7 mouse cellular contexts compared by ENCODE assay signal in genomic region chr17:25183232-25183631, GRCm38 (mm10). TPM values are rescaled to one million over a fixed set of nuclear protein-coding genes. Genes with fewer than 3 reads are reported as not detected.
A peak's percentile ranks its signal among the peaks of the same experiment; 100 is the strongest.
DNase-seq lines count a peak whose midpoint lies in the region; ATAC-seq lines count a peak whose summit lies in the region.

No protein-coding gene starts in this region.

- H3K4me2 ChIP-seq in lung, embryonic 15.5 days, result peak overlapping the region; percentile 84
- peak overlapping the region; percentile 97; the same call in 1 of the 2 replicates for H3K4me2 ChIP-seq in embryonic facial prominence, embryonic 15.5 days (replicated peaks)
- H3K4me2 ChIP-seq in limb, embryonic 12.5 days, result peak overlapping the region; percentile 99

- H3K4me1 ChIP-seq in lung, embryonic 15.5 days, result peaks cover 19% of the 10 kb centered on the region
- peaks cover 21% of the 10 kb centered on the region for H3K4me1 ChIP-seq in embryonic facial prominence, embryonic 15.5 days
- H3K4me1 ChIP-seq in limb, embryonic 12.5 days (replicated peaks), result peaks cover 18% of the 10 kb centered on the region

- H3K4me3 ChIP-seq in lung, embryonic 15.5 days, result peak overlapping the region; percentile 69
- H3K4me3 ChIP-seq in embryonic facial prominence, embryonic 15.5 days (replicated peaks), result peak overlapping the region; percentile 89
- H3K4me3 ChIP-seq in limb, embryonic 12.5 days (replicated peaks), result peak overlapping the region; percentile 97; the same call in 1 of the 2 replicates

- H3K27me3 ChIP-seq in lung, embryonic 15.5 days, result no peaks in the 10 kb centered on the region
- 0 out of 2 replicates have a peak, but pooled peaks cover 7% of the 10 kb centered on the region for H3K27me3 ChIP-seq in embryonic facial prominence, embryonic 15.5 days
- peaks cover 4% of the 10 kb centered on the region; the same call in 1 of the 2 replicates for H3K27me3 ChIP-seq in limb, embryonic 12.5 days

- no peak overlapping the region for H3K27ac ChIP-seq in lung, embryonic 15.5 days
- no peak overlapping the region for H3K27ac ChIP-seq in embryonic facial prominence, embryonic 15.5 days (replicated peaks)
- H3K27ac ChIP-seq in limb, embryonic 12.5 days, result no peak overlapping the region

- H3K9ac ChIP-seq in lung, embryonic 15.5 days, result 0 out of 2 replicates have a peak overlapping the region, but pooled peaks have one; percentile 75
- H3K9ac ChIP-seq in embryonic facial prominence, embryonic 15.5 days, result no peak overlapping the region
- no peak overlapping the region for H3K9ac ChIP-seq in limb, embryonic 12.5 days (replicated peaks)

- ATAC-seq in lung, embryonic 15.5 days (ENCODE audit: borderline replicate concordance, extremely low read depth, low FRiP score, low TSS enrichment), result no peak
- no peak for ATAC-seq in embryonic facial prominence, embryonic 15.5 days (ENCODE audit: insufficient number of reproducible peaks, low FRiP score, low TSS enrichment, low read depth)
- no peak for ATAC-seq in limb, embryonic 12.5 days (ENCODE audit: insufficient number of reproducible peaks, insufficient read depth, low FRiP score, low TSS enrichment, low read depth)
- ATAC-seq in megakaryocyte-erythroid progenitor cell, adult 5-6 weeks (replicated peaks; ENCODE audit: low FRiP score, low TSS enrichment, poor library complexity, severe bottlenecking), result no peak

- no peaks in the 10 kb centered on the region for H3K9me3 ChIP-seq in lung, embryonic 15.5 days
- no peaks in the 10 kb centered on the region for H3K9me3 ChIP-seq in embryonic facial prominence, embryonic 15.5 days (replicated peaks)
- no peaks in the 10 kb centered on the region for H3K9me3 ChIP-seq in limb, embryonic 12.5 days

- H3K36me3 ChIP-seq in lung, embryonic 15.5 days, result no peaks in the 10 kb centered on the region
- 0 out of 2 replicates have a peak, but pooled peaks cover 4% of the 10 kb centered on the region for H3K36me3 ChIP-seq in embryonic facial prominence, embryonic 15.5 days
- peaks cover 4% of the 10 kb centered on the region for H3K36me3 ChIP-seq in limb, embryonic 12.5 days

- no peak for DNase-seq in lung, adult 18-20 months
- DNase-seq in thymus, postnatal 14 days, result peak; percentile 35
- no peak for DNase-seq in gastrocnemius, postnatal 10 days

RNA-seq across cellular contexts. Expression of gene BC003965, which starts 1.1 kb away (rescaled TPM):
- polyA plus RNA-seq in lung, embryonic 15.5 days (2015; fragmentation: Nextera tagmentation; extraction: Ambion mirVana), result 32.1 and 33.0 TPM in 2 replicates
- polyA plus RNA-seq in embryonic facial prominence, embryonic 15.5 days (2015; fragmentation: Nextera tagmentation; extraction: Ambion mirVana), result 31.5 and 31.6 TPM in 2 replicates
- polyA plus RNA-seq in limb, embryonic 12.5 days (2016; fragmentation: Nextera tagmentation; extraction: Ambion mirVana), result 35.5 and 35.7 TPM in 2 replicates
- total RNA-seq in megakaryocyte-erythroid progenitor cell, adult 5-6 weeks (2014; fragmentation: Nextera tagmentation), result 25.4 and 34.8 TPM in 2 replicates
- total RNA-seq in megakaryocyte-erythroid progenitor cell, adult 5-6 weeks (2017), result 16.3 and 18.3 TPM in 2 replicates
- total RNA-seq in gastrocnemius, postnatal 10 days (2021), result 10 to 100 TPM; 12.3 to 12.4 TPM

RNA-seq across cellular contexts. Expression of gene Unkl, which starts 5.0 kb away (rescaled TPM):
- 8.6 and 8.8 TPM in 2 replicates for polyA plus RNA-seq in lung, embryonic 15.5 days (2015; fragmentation: Nextera tagmentation; extraction: Ambion mirVana)
- 9.4 and 10.2 TPM in 2 replicates for polyA plus RNA-seq in embryonic facial prominence, embryonic 15.5 days (2015; fragmentation: Nextera tagmentation; extraction: Ambion mirVana)
- polyA plus RNA-seq in limb, embryonic 12.5 days (2016; fragmentation: Nextera tagmentation; extraction: Ambion mirVana), result 10.3 and 10.5 TPM in 2 replicates
- 11.5 and 20.5 TPM in 2 replicates for total RNA-seq in megakaryocyte-erythroid progenitor cell, adult 5-6 weeks (2014; fragmentation: Nextera tagmentation)
- total RNA-seq in megakaryocyte-erythroid progenitor cell, adult 5-6 weeks (2017), result 9.8 and 14.2 TPM in 2 replicates
- total RNA-seq in gastrocnemius, postnatal 10 days (2021), result 1 to 10 TPM; 6.8 to 8.0 TPM

RNA-seq across cellular contexts. Expression of gene Gm38655, which starts 8.0 kb away (rescaled TPM):
- 9.0 and 10.3 TPM in 2 replicates for polyA plus RNA-seq in lung, embryonic 15.5 days (2015; fragmentation: Nextera tagmentation; extraction: Ambion mirVana)
- polyA plus RNA-seq in embryonic facial prominence, embryonic 15.5 days (2015; fragmentation: Nextera tagmentation; extraction: Ambion mirVana), result 1.5 and 2.0 TPM in 2 replicates
- not detected in 2 replicates for polyA plus RNA-seq in limb, embryonic 12.5 days (2016; fragmentation: Nextera tagmentation; extraction: Ambion mirVana)
- not detected in 2 replicates for total RNA-seq in megakaryocyte-erythroid progenitor cell, adult 5-6 weeks (2014; fragmentation: Nextera tagmentation)
- total RNA-seq in megakaryocyte-erythroid progenitor cell, adult 5-6 weeks (2017), result not detected in 2 replicates
- total RNA-seq in gastrocnemius, postnatal 10 days (2021), result not detected

RNA-seq across cellular contexts. Expression of gene Ccdc154, which starts 21.0 kb away (rescaled TPM):
- 0.44 and 0.50 TPM in 2 replicates for polyA plus RNA-seq in lung, embryonic 15.5 days (2015; fragmentation: Nextera tagmentation; extraction: Ambion mirVana)
- polyA plus RNA-seq in embryonic facial prominence, embryonic 15.5 days (2015; fragmentation: Nextera tagmentation; extraction: Ambion mirVana), result 0.16 and 0.24 TPM in 2 replicates
- polyA plus RNA-seq in limb, embryonic 12.5 days (2016; fragmentation: Nextera tagmentation; extraction: Ambion mirVana), result not detected in 2 replicates
- total RNA-seq in megakaryocyte-erythroid progenitor cell, adult 5-6 weeks (2014; fragmentation: Nextera tagmentation), result 0.33 TPM in 1 of 2 replicates, not detected in the other
- total RNA-seq in megakaryocyte-erythroid progenitor cell, adult 5-6 weeks (2017), result not detected in 2 replicates
- under 1 TPM; 0.09 TPM for total RNA-seq in gastrocnemius, postnatal 10 days (2021)

RNA-seq across cellular contexts. Expression of gene Clcn7, which starts 50.0 kb away (rescaled TPM):
- 21.4 and 22.4 TPM in 2 replicates for polyA plus RNA-seq in lung, embryonic 15.5 days (2015; fragmentation: Nextera tagmentation; extraction: Ambion mirVana)
- polyA plus RNA-seq in embryonic facial prominence, embryonic 15.5 days (2015; fragmentation: Nextera tagmentation; extraction: Ambion mirVana), result 27.3 and 27.4 TPM in 2 replicates
- polyA plus RNA-seq in limb, embryonic 12.5 days (2016; fragmentation: Nextera tagmentation; extraction: Ambion mirVana), result 24.6 and 26.0 TPM in 2 replicates
- 17.6 and 18.7 TPM in 2 replicates for total RNA-seq in megakaryocyte-erythroid progenitor cell, adult 5-6 weeks (2014; fragmentation: Nextera tagmentation)
- total RNA-seq in megakaryocyte-erythroid progenitor cell, adult 5-6 weeks (2017), result 5.9 and 10.9 TPM in 2 replicates
- total RNA-seq in gastrocnemius, postnatal 10 days (2021), result 10 to 100 TPM; 14.0 to 20.0 TPM
